Mouse (Mus musculus) cerebellum, postnatal 4 days (tissue): ENCODE data around the gene Abca9.

Source experiments
- DNase-seq, 2 experiments: peaks; one replicate each; pipeline ENCODE4 v3.0.0; 2022; ENCODE audit warnings: low spot score in 2 of 2, mixed read lengths in 1 of 2

Gene Abca9

GRCm38 (mm10) chr11:110061032-110061431 lies 107.0 kb downstream of the Abca9 start:
- no peak for DNase-seq

DNA sequence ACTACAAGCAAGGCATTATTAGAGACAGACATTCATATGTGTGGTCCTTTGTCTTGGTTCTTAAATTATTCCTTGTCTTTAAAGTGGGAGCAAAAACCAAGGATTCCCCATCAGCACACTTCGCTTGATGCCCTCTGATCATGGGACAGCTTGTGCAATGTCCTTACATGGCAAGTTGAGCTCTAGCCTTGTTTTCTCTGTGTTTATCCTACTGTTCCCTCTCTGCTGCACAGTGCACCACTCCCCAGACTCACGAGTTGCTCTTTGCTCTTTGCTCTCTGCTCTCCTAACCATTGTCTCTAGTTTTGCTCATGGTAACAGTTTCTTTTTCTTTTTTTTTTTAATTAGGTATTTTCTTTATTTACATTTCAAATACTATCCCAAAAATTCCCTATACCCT lies 107.9 kb downstream of the Abca9 start:
- no peak for DNase-seq

DNA sequence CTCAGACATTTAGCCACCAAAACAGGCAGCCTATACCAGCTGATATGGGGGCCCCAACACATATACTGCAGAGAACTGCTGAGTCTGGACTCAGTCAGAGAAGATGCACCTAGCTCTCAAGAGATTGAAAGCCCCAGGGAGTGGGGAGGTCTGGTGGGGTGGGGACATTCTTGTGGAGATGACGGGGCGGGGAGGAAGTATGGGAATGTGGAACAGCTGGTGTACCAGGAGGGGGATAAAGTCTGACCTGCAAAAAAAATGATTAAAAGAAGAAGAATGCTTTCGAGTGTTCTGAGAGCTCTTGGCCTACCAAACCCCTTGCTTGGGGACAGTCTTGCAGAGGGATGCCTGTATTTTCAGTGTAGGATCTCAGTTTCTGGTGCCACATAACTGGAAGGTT lies 114.3 kb downstream of the Abca9 start:
- DNase-seq, result no peak
